Mouse (Mus musculus): Measurements from ENCODE around the gene Dhx32.

GRCm38 (mm10) chr7:133731971-133732645 lies 50.4 kb downstream of the Dhx32 start:
- TF ChIP-seq CTCF (IDR thresholded peaks at IDR 0.05 in 2 of 3, conservative IDR thresholded peaks at IDR 0.05 in 1 of 3; ENCODE audit: control insufficient read depth in 1 of 3, insufficient read depth in 1 of 3, low read depth in 2 of 3, low read length in 3 of 3, poor library complexity in 1 of 3, severe bottlenecking in 1 of 3) (no peak), POLR2A (IDR thresholded peaks at IDR 0.05; ENCODE audit: control insufficient read depth in 1 of 2, insufficient read depth in 1 of 2, low read depth in 1 of 2, low read length in 2 of 2, poor library complexity in 1 of 2) (no peak), ELF1 (IDR thresholded peaks at IDR 0.05; ENCODE audit: low read depth, low read length) (no peak), NELFE (IDR thresholded peaks at IDR 0.05; ENCODE audit: low read depth, low read length) (no peak), GABPA (IDR thresholded peaks at IDR 0.05; ENCODE audit: low read depth, low read length) (no peak)

Measured in MEL (cell line).